Mouse (Mus musculus) cerebellum, adult 2 months (tissue): Measurements from ENCODE around the gene Podxl.

Experiments used
- CTCF ChIP-seq: fragments of 200-500 bp; IDR thresholded peaks from 2 replicates; pipeline ENCODE4 v1.5.1; 2011; ENCODE audit warnings: low read depth, mild to moderate bottlenecking, control low read depth, low read length, moderate library complexity, borderline replicate concordance; ENCODE audit not compliant: insufficient read depth
- POLR2A ChIP-seq: fragments of 200-500 bp; IDR thresholded peaks from 2 replicates; pipeline ENCODE4 v1.6.1; 2011; ENCODE audit warnings: low read length, control low read depth, borderline replicate concordance; ENCODE audit not compliant: insufficient read depth

DNA sequence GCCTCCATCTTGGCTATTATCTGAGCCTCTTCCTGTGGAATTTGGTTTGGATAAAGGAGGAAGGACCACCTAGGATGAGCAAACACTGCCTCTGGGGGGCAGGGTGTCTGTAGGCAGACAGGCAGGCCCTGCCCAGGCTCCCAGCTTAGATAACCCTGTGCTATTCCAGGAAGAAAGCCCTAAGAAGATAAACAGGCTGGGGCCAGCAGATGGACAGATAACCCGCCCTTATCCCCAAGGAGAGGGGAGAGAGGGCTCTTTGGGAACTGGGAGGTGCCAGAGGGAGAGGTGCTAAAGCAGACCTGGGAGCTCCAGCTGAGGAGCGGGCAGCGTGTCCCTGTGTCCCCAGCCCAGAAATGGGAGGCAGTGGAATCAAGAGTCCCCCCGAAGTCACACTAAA, 23.9 kb upstream of the Podxl start:
- no peak for TF ChIP-seq CTCF
- no peak for TF ChIP-seq POLR2A
